Mouse (Mus musculus) lung, adult 2 months (tissue): ENCODE data around the gene Grik4. TPM values are rescaled to one million over a fixed set of nuclear protein-coding genes. Genes with fewer than 3 reads are reported as not detected.
"Not testable (repeated sequence)": the region's sequence is repeated elsewhere in the genome, so short reads cannot be mapped to it uniquely, and the experiment has no call there.

ENCODE experiments used
- DNase-seq: peaks from one replicate; pipeline ENCODE4 v3.0.0; 2022
- H3K4me1 ChIP-seq: fragments of 200-500 bp; 2 replicates; pipeline ENCODE4 v1.6.1; 2011; ENCODE audit warnings: low read length; ENCODE audit not compliant: control insufficient read depth, insufficient read depth
- H3K4me3 ChIP-seq: fragments of 200-500 bp; replicated peaks from 2 replicates; pipeline ENCODE3; 2011; ENCODE audit warnings: low read depth, mild to moderate bottlenecking, control low read depth, low read length; ENCODE audit errors: extremely low read depth
- CTCF ChIP-seq: fragments of 200-500 bp; IDR thresholded peaks from 2 replicates; pipeline ENCODE4 v1.5.1; 2011; ENCODE audit warnings: mild to moderate bottlenecking, low read length, control low read depth; ENCODE audit not compliant: insufficient read depth
- POLR2A ChIP-seq: fragments of 200-500 bp; IDR thresholded peaks from 2 replicates; pipeline ENCODE4 v1.6.1; 2011; ENCODE audit warnings: low read depth, mild to moderate bottlenecking, control low read depth, low read length, borderline replicate concordance; ENCODE audit errors: extremely low read depth
- whole genome bisulfite sequencing: fragments of 180-500 bp; shearing (Covaris S2); methylation state at CpG from one replicate; pipeline ENCODE4 v1.1.7; 2018; 5-methylcytosine and 5-hydroxymethylcytosine counted together
- polyA plus RNA-seq: library from polyadenylated mRNA; depleted of rRNA; stranded (reverse); fragments of >200 nt; gene quantifications from 2 replicates; pipeline ENCODE4 v1.2.3, GENCODE M21; 2012

Grik4 gene
- polyA plus RNA-seq, 1 experiment = 0.93 TPM

DNA sequence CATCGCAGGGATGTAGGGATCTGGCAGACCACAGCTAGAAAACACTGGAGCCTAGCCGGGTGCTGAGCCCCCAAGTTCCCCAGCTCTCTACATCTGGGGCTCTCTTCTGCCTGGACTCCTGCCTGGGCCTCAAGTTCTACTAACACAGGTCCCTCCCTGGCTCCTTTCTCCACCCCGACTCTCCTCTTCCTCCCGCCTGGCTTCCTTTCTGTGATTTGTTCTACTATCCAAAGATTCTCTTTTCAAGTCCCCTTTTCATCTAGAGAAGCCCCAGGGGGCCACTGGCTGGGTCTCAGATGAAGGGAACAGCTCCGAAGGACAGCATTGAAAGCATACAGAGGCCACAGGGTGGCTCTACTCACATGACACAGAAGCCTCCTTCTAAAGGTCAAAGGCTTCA is 151.9 kb downstream of the Grik4 start:
- Histone ChIP-seq H3K4me1 (no peaks in the 10 kb centered on the region; the same call in 1 of the 2 replicates), H3K4me3 (no peak overlapping the region)
- WGBS = 82% methylated on average over 5 of the region's 5 CpGs
- TF ChIP-seq CTCF = no peak
- no peak for TF ChIP-seq POLR2A
- DNase-seq = no peak

- DNase-seq = no peak
- no peaks in the 10 kb centered on the region; the same call in 1 of the 2 replicates for H3K4me1 ChIP-seq
- 85% methylated on average over 12 of the region's 12 CpGs for WGBS
- H3K4me3 ChIP-seq = no peak overlapping the region
- TF ChIP-seq CTCF (no peak), POLR2A (no peak)
Measured at GRCm38 (mm10) chr9:42791779-42792178, 152.5 kb downstream of the Grik4 start.

- no peaks in the 10 kb centered on the region; the same call in 1 of the 2 replicates for H3K4me1 ChIP-seq
- no peak for DNase-seq
- TF ChIP-seq POLR2A = no peak
- no peak for TF ChIP-seq CTCF
- no peak overlapping the region for H3K4me3 ChIP-seq
- 71% methylated on average over 4 of the region's 4 CpGs for WGBS
Measured at GRCm38 (mm10) chr9:42791346-42791745, 152.9 kb downstream of the Grik4 start.

DNA sequence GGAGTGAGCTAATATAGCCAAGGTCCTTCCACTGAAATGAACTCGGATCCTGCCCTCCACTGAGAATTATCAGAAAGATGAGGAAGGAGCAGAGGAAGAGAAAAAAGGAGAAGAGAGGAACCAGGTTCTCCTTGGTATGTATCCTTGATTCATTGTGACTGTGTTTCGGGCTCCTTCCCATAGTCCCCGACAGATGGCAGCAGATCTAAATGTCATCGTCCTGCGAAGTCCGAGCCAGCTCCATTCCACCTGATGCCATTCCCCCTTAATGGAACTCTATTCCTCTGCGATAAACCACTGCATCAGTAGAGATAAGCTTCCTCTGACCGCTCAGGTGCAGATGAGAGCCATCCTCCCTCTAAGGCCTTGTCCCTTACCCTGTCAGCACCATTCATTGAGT is 155.8 kb downstream of the Grik4 start:
- DNase-seq = peak; percentile 36
- no peaks in the 10 kb centered on the region for H3K4me1 ChIP-seq
- no peak overlapping the region for H3K4me3 ChIP-seq
- WGBS = 9% methylated on average over 8 of the region's 8 CpGs
- TF ChIP-seq POLR2A = no peak
- peak; percentile 73 for TF ChIP-seq CTCF

GRCm38 (mm10) chr9:42786882-42787281 is 157.4 kb downstream of the Grik4 start:
- no peak for DNase-seq
- WGBS = 74% methylated on average over 5 of the region's 5 CpGs
- Histone ChIP-seq H3K4me3 (no peak overlapping the region), H3K4me1 (no peaks in the 10 kb centered on the region)
- TF ChIP-seq CTCF = no peak
- no peak for TF ChIP-seq POLR2A

GRCm38 (mm10) chr9:42786286-42786685 is 158.0 kb downstream of the Grik4 start:
- TF ChIP-seq CTCF (no peak), POLR2A (no peak)
- WGBS = 67% methylated on average over 2 of the region's 2 CpGs
- H3K4me1 ChIP-seq = no peaks in the 10 kb centered on the region
- no peak overlapping the region for H3K4me3 ChIP-seq
- DNase-seq = no peak

DNA sequence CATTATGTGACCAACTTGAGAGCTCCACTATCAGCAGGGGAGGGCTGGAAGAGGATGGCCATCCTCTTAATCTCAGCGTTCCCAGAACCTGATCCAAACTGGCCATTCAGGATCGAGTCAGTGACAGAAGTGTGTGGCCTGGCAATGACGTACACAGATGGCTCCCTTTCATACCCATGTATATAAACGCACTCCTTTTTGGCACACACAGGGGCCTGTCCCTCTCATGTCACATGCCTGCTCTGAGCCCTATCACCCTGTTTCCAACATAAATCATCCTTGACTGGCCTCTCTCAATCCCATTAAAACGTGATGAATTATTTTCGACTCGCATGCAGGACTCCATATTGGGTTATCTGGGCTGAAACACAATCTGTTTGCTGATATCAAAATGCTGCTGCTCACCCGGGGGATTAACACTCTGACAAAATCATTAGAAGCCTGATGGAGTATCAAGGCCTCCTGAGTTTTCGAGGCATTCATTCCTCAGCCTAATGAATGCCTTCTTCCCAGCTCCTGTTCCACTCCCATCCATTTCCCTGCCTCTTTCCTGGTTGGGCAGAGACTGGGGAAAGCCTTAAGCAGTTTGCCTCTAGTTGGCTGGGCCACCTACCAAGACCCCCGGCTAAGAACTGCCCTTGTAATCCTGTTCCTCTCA is 159.0 kb downstream of the Grik4 start:
- Histone ChIP-seq H3K4me3 (no peak overlapping the region), H3K4me1 (no peaks in the 10 kb centered on the region)
- 59% methylated on average over 10 of the region's 10 CpGs for WGBS
- TF ChIP-seq POLR2A (no peak), CTCF (no peak)
- no peak for DNase-seq

- no peak for DNase-seq
- 48% methylated on average over 8 of the region's 8 CpGs for WGBS
- no peaks in the 10 kb centered on the region for H3K4me1 ChIP-seq
- H3K4me3 ChIP-seq = no peak overlapping the region
- TF ChIP-seq POLR2A (no peak), CTCF (no peak)
Measured at GRCm38 (mm10) chr9:42783248-42783903, 160.9 kb downstream of the Grik4 start.

GRCm38 (mm10) chr9:42778471-42779263 is 165.6 kb downstream of the Grik4 start:
- not testable (repeated sequence) for DNase-seq, H3K4me3 ChIP-seq, H3K4me1 ChIP-seq
- 24% methylated on average over 21 of the region's 21 CpGs for WGBS
